Mouse (Mus musculus) small intestine, adult 2 months (tissue): ENCODE data around the gene Oxsm.

ENCODE experiments used
- CTCF ChIP-seq: fragments of 200-500 bp; IDR thresholded peaks from 2 replicates; pipeline ENCODE4 v1.5.1; 2012; ENCODE audit warnings: low read depth, mild to moderate bottlenecking, control low read depth, inconsistent platforms, low read length, moderate library complexity, mixed read lengths; ENCODE audit not compliant: insufficient replicate concordance, insufficient read length; ENCODE audit errors: extremely low read depth
- POLR2A ChIP-seq: fragments of 200-500 bp; IDR thresholded peaks from 2 replicates; pipeline ENCODE4 v1.6.1; 2012; ENCODE audit warnings: low read depth, mild to moderate bottlenecking, control low read depth, inconsistent platforms, low read length, moderate library complexity

DNA sequence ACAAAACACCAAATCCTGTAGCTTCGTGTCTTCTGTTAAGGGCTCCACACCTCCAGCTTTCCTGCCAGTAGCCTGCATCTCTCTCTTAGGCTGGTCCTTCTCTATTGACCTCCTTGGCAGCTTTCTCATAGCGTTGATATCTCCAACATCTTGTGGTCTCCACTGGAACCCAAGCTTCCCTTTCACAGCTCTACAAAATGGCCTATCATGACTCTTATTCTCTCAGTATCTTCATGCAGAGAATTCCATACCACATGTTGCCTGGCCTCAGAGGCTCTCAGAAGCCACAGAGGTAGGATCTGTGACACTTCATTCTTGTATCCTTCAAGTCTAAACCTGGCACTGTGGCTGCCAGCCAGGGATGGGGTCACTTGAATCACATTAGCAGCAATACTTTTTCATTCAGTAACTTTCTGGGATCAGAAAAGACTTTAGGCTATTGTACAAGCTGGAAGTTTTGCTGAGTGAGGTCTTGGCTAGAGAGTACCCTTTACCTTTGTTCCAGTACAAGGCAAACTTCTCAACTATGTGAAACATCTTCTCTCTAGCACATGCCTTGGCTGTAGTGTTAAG is 3.2 kb downstream of the Oxsm start:
- TF ChIP-seq CTCF (no peak), POLR2A (no peak)
